Mouse (Mus musculus) spleen, embryonic (tissue): ENCODE measurements around the gene Mageb18.
"Not testable (repeated sequence)": the region's sequence is repeated elsewhere in the genome, so short reads cannot be mapped to it uniquely, and the experiment has no call there.

ENCODE experiments used
- CTCF ChIA-PET: fragments of 350-600 bp; sonication (Branson Sonifier 250); formaldehyde crosslinking; loops from one replicate; lab custom pipeline; 2022; lab: Charles Lee

Mageb18 gene

DNA sequence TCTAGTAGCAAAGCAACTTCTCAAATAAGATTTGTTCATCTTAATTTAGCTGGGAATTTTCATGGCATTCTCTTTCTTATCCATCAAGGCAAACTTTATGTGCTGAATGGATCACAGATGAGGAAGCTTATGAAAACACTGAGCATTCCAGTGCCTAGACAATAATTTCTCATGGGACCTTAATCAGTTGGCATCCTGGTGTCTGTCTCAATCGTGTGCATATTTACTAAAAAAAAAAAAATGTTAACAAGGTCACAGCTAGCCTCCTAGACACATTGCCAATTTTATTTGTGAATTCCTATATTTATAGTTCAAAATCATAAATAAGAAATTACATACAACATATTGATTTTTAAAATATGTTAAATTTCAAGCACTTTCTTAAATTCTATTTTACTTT lies at the start of gene Mageb18:
Gene Mageb18, minus strand, starts transcription at position 101 of the 400 bp plus-strand sequence.
- CTCF ChIA-PET, result no interaction called here

DNA sequence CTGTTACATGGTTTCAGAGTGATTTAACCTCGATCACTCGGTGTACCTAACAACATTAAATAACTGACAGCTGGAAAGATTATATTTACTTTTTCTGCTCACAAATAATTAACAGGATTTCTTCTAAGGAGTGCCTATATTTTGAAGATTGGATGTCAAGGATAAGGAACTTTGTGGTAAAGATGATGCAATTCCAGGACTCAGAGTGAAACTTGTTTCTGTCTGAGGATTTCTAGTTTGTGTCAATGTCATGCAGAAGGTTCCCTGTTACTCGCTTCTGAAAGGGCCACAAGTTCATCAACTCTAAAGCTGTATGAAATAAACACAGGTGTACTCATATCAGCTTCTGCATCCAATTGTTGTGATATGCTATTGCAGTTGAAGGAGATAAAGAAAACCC lies 13.4 kb upstream of the Mageb18 start:
- CTCF ChIA-PET, result no interaction called here

DNA sequence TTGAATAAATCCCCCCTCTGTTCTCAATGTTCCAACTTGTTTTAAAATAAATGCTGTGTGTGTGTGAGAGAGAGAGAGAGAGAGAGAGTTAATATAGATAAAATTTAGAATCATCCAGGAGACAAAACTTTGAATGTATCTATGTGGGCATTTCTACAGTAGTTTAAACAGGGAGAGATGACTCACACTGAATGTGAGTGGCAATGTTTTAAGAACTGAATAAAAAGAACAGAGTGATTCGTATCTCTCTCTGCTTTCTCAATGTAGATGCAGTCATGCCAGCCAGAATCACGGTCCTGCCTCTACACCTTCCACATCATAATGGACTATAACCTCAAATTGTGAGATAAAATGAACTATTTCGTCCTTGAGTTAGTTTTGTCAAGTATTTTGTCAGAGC lies 11.1 kb upstream of the Mageb18 start:
- CTCF ChIA-PET, result no interaction called here

DNA sequence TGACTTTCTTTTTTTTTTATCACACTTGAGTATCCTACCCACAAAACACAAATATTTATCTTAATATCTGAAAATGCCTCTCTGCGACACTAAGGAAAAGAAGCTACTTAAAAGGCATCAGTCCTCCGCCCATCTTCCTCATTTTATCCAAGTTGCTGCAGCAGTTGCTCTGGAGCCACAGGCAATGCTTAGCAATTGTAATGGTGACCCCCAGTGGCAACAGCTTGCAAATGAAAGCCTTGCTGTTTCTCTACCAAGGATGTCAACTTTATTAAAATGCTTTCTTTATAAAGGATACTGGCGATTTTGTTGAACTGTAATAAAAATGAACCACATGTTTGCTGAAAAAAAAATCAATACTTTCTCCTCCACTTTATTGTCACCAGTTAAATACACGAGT lies 2.0 kb downstream of the Mageb18 start:
- CTCF ChIA-PET, result no interaction called here

DNA sequence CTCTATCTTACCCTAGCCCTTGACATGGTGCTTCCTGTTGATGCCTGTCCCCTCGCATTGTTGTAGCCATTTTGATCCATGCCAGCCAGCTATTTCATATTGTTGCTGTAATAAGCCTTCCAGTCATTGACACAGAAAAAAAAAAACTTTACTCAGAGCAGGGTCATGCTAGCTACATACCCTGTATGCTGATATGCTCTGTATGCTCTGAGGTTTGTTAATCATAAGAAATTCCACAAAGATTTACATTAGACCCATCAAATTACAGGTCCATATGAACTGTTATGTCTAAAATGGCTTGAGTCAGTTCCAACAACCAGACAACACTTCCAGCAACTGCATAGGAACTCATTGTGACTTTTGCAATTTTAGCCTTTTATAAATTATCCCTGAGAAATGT lies 71.5 kb downstream of the Mageb18 start:
- CTCF ChIA-PET, result no interaction called here

DNA sequence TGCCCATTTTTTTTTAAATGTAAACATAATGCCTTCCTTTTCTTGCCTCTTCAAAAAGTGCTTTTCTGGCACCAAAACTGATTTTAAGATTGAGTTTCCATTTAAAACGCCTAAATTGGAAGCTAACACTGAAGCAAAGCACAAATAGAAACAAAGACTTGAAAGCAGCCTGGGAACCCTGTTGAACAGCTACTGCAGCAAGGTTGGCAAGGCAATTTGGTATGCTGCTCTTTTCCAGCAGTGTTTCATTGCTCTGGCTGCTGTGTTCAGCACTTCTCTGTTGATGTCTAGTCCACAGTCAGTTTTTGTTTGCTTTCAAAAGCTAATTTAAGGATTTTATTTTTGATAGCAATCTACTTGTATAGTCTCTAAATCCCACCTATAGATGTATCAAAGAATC lies 101.1 kb downstream of the Mageb18 start:
- CTCF ChIA-PET, result no interaction called here

DNA sequence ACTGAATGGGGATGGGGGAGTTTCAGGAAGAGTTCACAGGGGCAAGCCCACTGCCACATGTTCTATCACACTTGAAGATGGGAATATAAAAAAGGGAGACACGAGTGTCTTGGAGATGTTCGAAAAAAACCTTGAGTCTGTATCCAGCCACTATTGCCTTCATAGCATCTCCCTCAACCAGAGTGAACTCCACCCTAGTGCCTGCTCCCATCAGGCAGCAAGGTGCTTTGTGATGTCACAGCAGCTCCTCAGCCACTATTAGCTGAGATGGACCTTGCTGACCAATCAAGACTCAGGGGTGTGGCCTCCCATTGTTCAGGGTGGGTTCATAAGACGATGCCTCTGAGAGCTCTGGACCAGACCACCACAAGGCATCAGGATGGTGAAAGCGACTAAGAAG lies 109.7 kb downstream of the Mageb18 start, which contains the start of gene Gm5941:
Gene Gm5941, plus strand, starts transcription at position 301 of the 400 bp plus-strand sequence.
- CTCF ChIA-PET, result not testable (repeated sequence)

DNA sequence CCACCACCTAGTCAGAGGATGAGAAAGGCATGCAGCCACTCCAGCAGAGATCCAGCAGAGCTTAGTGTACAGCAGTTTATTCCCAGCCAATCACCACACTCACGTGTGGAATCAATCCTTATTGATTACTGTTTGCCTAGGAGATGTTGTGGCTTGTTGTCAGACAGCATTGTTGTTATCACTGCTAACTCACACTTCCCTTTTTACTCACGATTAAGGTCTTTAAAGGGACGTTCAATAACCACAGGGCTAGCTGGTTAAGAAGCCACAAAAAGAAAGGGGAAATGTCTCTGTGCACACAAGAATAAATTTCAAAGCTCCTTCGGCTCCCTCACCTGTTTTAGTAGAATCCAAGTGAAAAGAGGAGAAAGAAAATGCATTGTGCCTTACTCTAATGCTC lies 134.6 kb downstream of the Mageb18 start:
- CTCF ChIA-PET, result no interaction called here

DNA sequence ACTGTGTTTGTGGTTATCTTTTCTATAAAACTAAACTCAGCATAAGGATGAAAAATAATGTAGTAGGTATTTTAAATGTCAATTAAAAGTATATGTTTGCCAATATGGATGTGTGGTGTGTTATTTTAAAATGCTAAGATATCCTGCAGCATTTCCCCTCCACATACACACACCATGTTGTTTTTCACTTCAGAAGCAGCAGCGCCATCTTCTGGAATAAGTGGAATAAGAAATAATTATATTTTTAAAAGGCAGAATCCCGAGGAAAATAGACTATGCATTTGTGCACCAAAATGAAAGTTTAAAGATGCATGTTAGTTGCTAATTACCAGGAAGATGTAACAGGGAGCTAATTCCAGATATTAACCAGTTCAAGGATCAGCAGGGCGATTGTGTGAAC lies 138.9 kb downstream of the Mageb18 start:
- CTCF ChIA-PET, result no interaction called here

DNA sequence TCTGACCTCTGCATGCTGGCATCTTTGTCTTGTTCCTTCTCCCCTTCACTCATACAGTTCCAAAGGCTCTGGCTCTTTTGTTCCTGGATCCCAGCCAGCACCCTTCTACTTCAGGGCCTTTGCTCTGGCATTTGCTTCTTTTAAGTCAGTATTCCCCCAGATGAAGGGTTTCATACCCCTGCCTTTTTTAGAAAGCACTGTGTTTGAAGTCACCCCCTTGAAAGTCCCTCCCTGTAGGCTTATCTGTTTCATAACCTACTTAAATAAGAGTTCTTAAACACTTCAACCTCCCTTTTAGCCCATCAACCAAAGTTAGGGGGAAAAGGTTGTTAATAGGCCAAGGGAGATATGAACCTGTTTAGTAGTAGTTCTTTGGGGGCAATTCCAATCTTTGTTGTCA lies 212.0 kb downstream of the Mageb18 start:
- CTCF ChIA-PET, result no interaction called here

DNA sequence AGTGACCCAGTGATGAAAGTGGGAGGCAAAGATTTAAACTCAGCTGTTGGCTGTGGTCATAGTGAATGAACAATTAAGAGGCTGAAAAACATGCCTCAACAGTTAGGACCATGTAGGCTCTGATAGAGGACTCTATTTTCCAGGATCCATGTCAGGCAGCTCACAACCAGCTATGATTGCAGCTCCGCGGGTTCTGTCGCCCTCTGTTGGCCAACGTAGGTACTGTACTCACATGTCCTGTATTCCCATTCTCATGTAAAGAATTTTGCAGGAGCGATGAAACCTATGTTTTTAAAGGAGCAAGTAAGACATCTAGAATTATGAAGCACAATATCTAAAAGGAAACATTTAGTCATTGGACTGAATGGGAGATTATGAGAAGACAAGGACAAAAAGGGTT lies 256.4 kb downstream of the Mageb18 start:
- CTCF ChIA-PET, result no interaction called here

DNA sequence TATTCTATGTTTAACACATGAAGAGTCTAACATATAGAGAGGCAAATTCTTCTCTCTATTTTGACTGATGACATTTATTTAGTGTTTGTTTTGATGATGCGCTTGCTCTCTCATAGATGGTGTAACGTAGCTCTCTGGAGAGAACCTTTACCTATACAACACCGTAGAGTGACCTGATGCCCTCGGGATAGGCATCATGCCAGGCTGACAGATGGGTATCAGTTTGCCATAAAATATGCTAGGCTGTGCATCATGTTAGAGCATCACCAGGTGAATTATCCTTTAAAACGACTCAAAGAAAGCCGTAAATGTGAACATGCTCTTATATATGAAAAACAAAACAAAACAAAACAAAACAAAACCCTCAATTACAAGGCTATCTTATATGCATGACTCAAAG lies 258.5 kb downstream of the Mageb18 start:
- CTCF ChIA-PET, result no interaction called here

DNA sequence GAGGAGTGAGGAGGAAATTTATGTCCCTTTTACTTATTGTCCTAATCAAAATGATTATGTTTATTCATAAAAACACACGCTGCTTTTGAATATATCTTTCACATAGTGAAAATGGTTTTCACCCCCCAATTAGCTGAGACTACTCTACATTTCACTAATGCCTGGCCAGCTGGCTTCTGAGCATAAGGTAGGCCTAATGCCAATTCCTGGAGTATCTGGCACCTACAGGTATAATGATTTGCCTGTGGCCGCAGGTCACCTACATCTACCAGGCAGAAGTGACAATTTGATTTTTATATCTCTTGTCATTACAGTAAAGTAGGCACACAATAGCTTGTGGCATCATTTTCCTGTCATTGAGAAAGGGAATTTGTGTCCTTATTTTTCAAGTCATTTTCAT lies 259.8 kb downstream of the Mageb18 start:
- CTCF ChIA-PET, result no interaction called here

DNA sequence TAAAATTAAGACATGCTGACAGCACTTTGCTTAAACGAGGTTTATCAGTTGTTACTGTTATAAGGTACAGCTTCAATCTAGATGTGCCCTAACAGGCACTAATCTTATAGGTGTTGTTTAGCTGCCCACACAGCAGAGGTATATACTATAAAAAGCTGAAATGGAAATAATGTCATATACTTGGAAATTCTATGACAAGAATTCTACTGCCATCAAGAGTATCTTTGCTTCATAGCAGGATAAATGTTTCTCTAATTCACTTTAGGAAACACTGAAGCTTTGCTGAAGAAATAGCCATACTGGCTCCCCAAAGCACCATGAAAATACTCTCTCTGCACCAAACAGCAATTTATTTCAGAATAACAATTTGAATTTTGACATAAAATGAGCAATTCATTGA lies 265.9 kb downstream of the Mageb18 start:
- CTCF ChIA-PET, result no interaction called here

DNA sequence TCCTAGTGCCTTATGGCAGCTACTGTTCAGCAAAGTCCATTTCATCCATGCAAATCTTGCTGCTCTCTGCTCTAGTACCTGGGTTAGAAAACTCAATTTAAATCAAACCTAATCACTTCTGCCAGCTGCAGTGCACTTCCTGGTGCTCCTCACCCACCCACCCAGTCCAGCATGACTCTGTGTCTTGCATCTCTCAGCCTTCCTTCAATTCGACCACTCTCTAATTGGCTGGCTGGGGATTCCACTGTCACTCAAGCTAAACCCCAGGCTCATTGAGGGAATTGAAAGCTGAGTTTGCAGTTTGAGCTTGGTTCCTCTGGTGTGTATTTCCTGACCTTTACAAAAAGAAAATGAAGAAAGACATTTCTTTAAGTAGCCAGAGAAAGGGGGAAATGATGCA lies 275.8 kb downstream of the Mageb18 start:
- CTCF ChIA-PET, result no interaction called here

DNA sequence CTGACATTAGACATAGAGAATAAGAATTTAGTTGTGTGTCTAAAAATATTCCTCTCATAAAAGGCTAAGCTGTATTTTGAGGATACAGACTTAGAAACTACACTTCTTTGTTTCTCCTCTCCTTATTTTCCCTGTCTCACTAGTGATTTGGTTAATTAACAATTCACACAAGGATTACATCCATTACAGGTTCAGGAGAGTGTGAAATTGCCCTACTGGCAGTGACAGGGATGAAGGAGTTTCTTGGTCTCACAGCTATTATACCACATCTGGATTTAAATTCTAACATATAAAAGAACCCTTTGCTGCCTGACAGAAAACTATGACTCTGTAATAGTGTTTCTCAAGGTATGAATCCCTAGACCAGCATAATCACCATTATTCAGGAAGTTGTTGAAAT lies 318.8 kb downstream of the Mageb18 start:
- CTCF ChIA-PET, result no interaction called here
